ENCODE assay signal across 35 mouse cellular contexts in genomic region chr8:60976818-60977217, GRCm38 (mm10). TPM values are rescaled to one million over a fixed set of nuclear protein-coding genes. Genes with fewer than 3 reads are reported as not detected.
DNase-seq lines count a peak whose midpoint lies in the region; ATAC-seq and TF ChIP-seq lines count a peak whose summit lies in the region.
"Had no signal": no experiment of that assay in that cellular context is flagged by ENCODE, and none has a peak within 500 bp of the region (broad histone marks: within the 10 kb centered on the region; RNA-seq: fewer than 3 reads in every experiment).

No protein-coding gene starts in this region.

- 83% methylated on average over 9 of the region's 9 CpGs for WGBS in midbrain, embryonic 14.5 days
- WGBS in midbrain, embryonic 11.5 days, result 85% methylated on average over 9 of the region's 9 CpGs
- 90% methylated on average over 9 of the region's 9 CpGs for WGBS in liver, embryonic 14.5 days (ENCODE audit: insufficient replicate concordance)

- peak overlapping the region; percentile 38 for H3K4me3 ChIP-seq in erythroblast, embryonic 14.5 days (replicated peaks)
- no peak overlapping the region for H3K4me3 ChIP-seq in midbrain, embryonic 14.5 days (replicated peaks; ENCODE audit: low read depth, low read length)
- no peak overlapping the region for H3K4me3 ChIP-seq in midbrain, embryonic 11.5 days (ENCODE audit: low read depth, low read length)
- H3K4me3 ChIP-seq in liver, embryonic 14.5 days (ENCODE audit: insufficient read depth in 1 of 2, low read depth in 2 of 2, low read length in 2 of 2), result no peak overlapping the region
- H3K4me3 ChIP-seq: embryonic facial prominence, embryonic 13.5 days; forebrain, embryonic 12.5 days; heart, adult 2 months; heart, embryonic 12.5 days; hindbrain, embryonic 10.5 days; hindbrain, embryonic 15.5 days; kidney, embryonic 15.5 days; layer of hippocampus, adult 2 months; limb, embryonic 10.5 days; limb, embryonic 15.5 days; midbrain, embryonic 15.5 days; neural tube, embryonic 15.5 days had no signal

- no peak for TF ChIP-seq EP300 in liver, embryonic 14.5 days (IDR thresholded peaks at IDR 0.05; ENCODE audit: low read depth)

- no peaks in the 10 kb centered on the region for H3K27me3 ChIP-seq in erythroblast, embryonic 14.5 days (ENCODE audit: control insufficient read depth)
- no peaks in the 10 kb centered on the region for H3K27me3 ChIP-seq in midbrain, embryonic 14.5 days (ENCODE audit: control insufficient read depth, insufficient read depth, low read length)
- H3K27me3 ChIP-seq in midbrain, embryonic 11.5 days (ENCODE audit: control insufficient read depth, insufficient read depth, low read length), result no peaks in the 10 kb centered on the region
- H3K27me3 ChIP-seq in liver, embryonic 14.5 days (ENCODE audit: control insufficient read depth, insufficient read depth, low read length), result no peaks in the 10 kb centered on the region
- H3K27me3 ChIP-seq: embryonic facial prominence, embryonic 13.5 days; forebrain, embryonic 12.5 days; heart, embryonic 12.5 days; hindbrain, embryonic 15.5 days; kidney, embryonic 15.5 days; limb, embryonic 15.5 days; midbrain, embryonic 15.5 days; neural tube, embryonic 15.5 days had no signal

- peak; percentile 9 for DNase-seq in midbrain, embryonic 14.5 days
- DNase-seq in midbrain, embryonic 11.5 days (ENCODE audit: low spot score, missing footprints), result no peak
- DNase-seq in liver, embryonic 14.5 days (ENCODE audit: low read depth in 3 of 3, low spot score in 3 of 3), result no peak
- no peak for DNase-seq in urinary bladder, postnatal 4 days (ENCODE audit: low spot score in 2 of 2)
- no peak for DNase-seq in adrenal gland, adult (ENCODE audit: inconsistent age in 2 of 2, low spot score in 1 of 2)
- DNase-seq in layer of hippocampus, postnatal 10 days (ENCODE audit: low spot score in 2 of 2), result no peak
- DNase-seq: adrenal gland, postnatal 14 days; cerebellum, adult 11 months; cerebellum, adult 9-10 months; embryo, embryonic 11 days; forebrain, postnatal 0 days; heart, adult 2 months; heart, postnatal 10 days; kidney, adult 11 months; kidney, postnatal 36 days; layer of hippocampus, postnatal 36 days; lung, postnatal 4 days; spleen, adult 18-20 months; thymus, adult 18-20 months; thymus, postnatal 25 days had no signal

- H3K4me2 ChIP-seq in midbrain, embryonic 14.5 days (ENCODE audit: low read length), result no peak overlapping the region
- H3K4me2 ChIP-seq in midbrain, embryonic 11.5 days, result no peak overlapping the region
- H3K4me2 ChIP-seq in liver, embryonic 14.5 days (ENCODE audit: low read depth), result peak overlapping the region; percentile 69
- H3K4me2 ChIP-seq: embryonic facial prominence, embryonic 13.5 days; forebrain, embryonic 12.5 days; heart, embryonic 12.5 days; hindbrain, embryonic 15.5 days; kidney, embryonic 15.5 days; limb, embryonic 15.5 days; midbrain, embryonic 15.5 days; neural tube, embryonic 15.5 days had no signal

- ATAC-seq in erythroblast, adult 5-6 weeks (replicated peaks; ENCODE audit: low FRiP score, poor library complexity, severe bottlenecking), result no peak
- no peak for ATAC-seq in midbrain, embryonic 14.5 days (ENCODE audit: low FRiP score, low TSS enrichment)
- ATAC-seq in midbrain, embryonic 11.5 days (ENCODE audit: low FRiP score), result no peak
- ATAC-seq in liver, embryonic 14.5 days (ENCODE audit: insufficient read depth), result no peak
- ATAC-seq: forebrain, postnatal 0 days; inflammation-experienced regulatory T-cells, adult 6 months; midbrain, embryonic 15.5 days had no signal

- H3K9ac ChIP-seq in midbrain, embryonic 14.5 days (replicated peaks; ENCODE audit: low read length), result no peak overlapping the region
- H3K9ac ChIP-seq in midbrain, embryonic 11.5 days (ENCODE audit: low read length), result no peak overlapping the region
- no peak overlapping the region; the same call in 1 of the 2 replicates for H3K9ac ChIP-seq in liver, embryonic 14.5 days (replicated peaks)
- H3K9ac ChIP-seq: embryonic facial prominence, embryonic 13.5 days; forebrain, embryonic 12.5 days; forebrain, postnatal 0 days; heart, embryonic 12.5 days; hindbrain, embryonic 15.5 days; kidney, embryonic 15.5 days; limb, embryonic 15.5 days; midbrain, embryonic 15.5 days; neural tube, embryonic 15.5 days had no signal

- H3K4me1 ChIP-seq in erythroblast, embryonic 14.5 days (ENCODE audit: control insufficient read depth), result peaks cover 92% of the 10 kb centered on the region
- peaks cover 4% of the 10 kb centered on the region; the same call in 1 of the 2 replicates for H3K4me1 ChIP-seq in midbrain, embryonic 14.5 days (ENCODE audit: control insufficient read depth, insufficient read depth, low read length)
- H3K4me1 ChIP-seq in midbrain, embryonic 11.5 days (ENCODE audit: control insufficient read depth, insufficient read depth, low read length), result no peaks in the 10 kb centered on the region
- peaks cover 58 to 63% of the 10 kb centered on the region in 2 experiments for H3K4me1 ChIP-seq in liver, embryonic 14.5 days (replicated peaks; ENCODE audit: control insufficient read depth in 2 of 2, insufficient read depth in 2 of 2, low read length in 1 of 2)
- H3K4me1 ChIP-seq: embryonic facial prominence, embryonic 13.5 days; kidney, embryonic 15.5 days; limb, embryonic 15.5 days had no signal

- no peak overlapping the region for H3K27ac ChIP-seq in midbrain, embryonic 14.5 days (replicated peaks; ENCODE audit: low read depth, low read length)
- H3K27ac ChIP-seq in midbrain, embryonic 11.5 days (ENCODE audit: low read depth, low read length), result no peak overlapping the region
- peak overlapping the region; percentile 47 for H3K27ac ChIP-seq in liver, embryonic 14.5 days
- H3K27ac ChIP-seq: embryonic facial prominence, embryonic 13.5 days; forebrain, embryonic 12.5 days; heart, adult 2 months; hindbrain, embryonic 10.5 days; hindbrain, embryonic 15.5 days; kidney, embryonic 15.5 days; layer of hippocampus, adult 2 months; limb, embryonic 10.5 days; limb, embryonic 15.5 days; midbrain, embryonic 15.5 days; neural tube, embryonic 15.5 days; stomach, postnatal 0 days had no signal

- no peak for TF ChIP-seq CTCF in liver, embryonic 14.5 days (IDR thresholded peaks at IDR 0.05; ENCODE audit: low read depth)

- H3K36me3 ChIP-seq in erythroblast, embryonic 14.5 days (ENCODE audit: control insufficient read depth), result peaks cover 49% of the 10 kb centered on the region
- no peaks in the 10 kb centered on the region for H3K36me3 ChIP-seq in midbrain, embryonic 14.5 days (ENCODE audit: control insufficient read depth, insufficient read depth, low read length)
- no peaks in the 10 kb centered on the region for H3K36me3 ChIP-seq in midbrain, embryonic 11.5 days (ENCODE audit: control insufficient read depth, insufficient read depth, low read length)
- no peaks in the 10 kb centered on the region for H3K36me3 ChIP-seq in liver, embryonic 14.5 days (replicated peaks; ENCODE audit: control insufficient read depth, insufficient read depth, low read depth)
- H3K36me3 ChIP-seq: embryonic facial prominence, embryonic 13.5 days; forebrain, embryonic 12.5 days; heart, embryonic 12.5 days; hindbrain, embryonic 10.5 days; hindbrain, embryonic 15.5 days; kidney, embryonic 15.5 days; limb, embryonic 10.5 days; limb, embryonic 15.5 days; midbrain, embryonic 15.5 days; neural tube, embryonic 15.5 days had no signal

- H3K9me3 ChIP-seq in erythroblast, embryonic 14.5 days (ENCODE audit: control insufficient read depth, low read length), result no peaks in the 10 kb centered on the region
- H3K9me3 ChIP-seq in midbrain, embryonic 14.5 days (ENCODE audit: control insufficient read depth, low read length), result no peaks in the 10 kb centered on the region
- H3K9me3 ChIP-seq in midbrain, embryonic 11.5 days (ENCODE audit: control insufficient read depth, low read length), result no peaks in the 10 kb centered on the region
- H3K9me3 ChIP-seq in liver, embryonic 14.5 days (ENCODE audit: control insufficient read depth, low read length), result no peaks in the 10 kb centered on the region
- H3K9me3 ChIP-seq: embryonic facial prominence, embryonic 13.5 days; forebrain, embryonic 12.5 days; heart, embryonic 12.5 days; hindbrain, embryonic 10.5 days; hindbrain, embryonic 15.5 days; kidney, embryonic 15.5 days; limb, embryonic 10.5 days; limb, embryonic 15.5 days; midbrain, embryonic 15.5 days; neural tube, embryonic 15.5 days had no signal

RNA-seq across cellular contexts. Expression of gene Clcn3, which starts 6.3 kb away (rescaled TPM):
- 3.7 and 4.2 TPM in 2 replicates for polyA plus RNA-seq in erythroblast, embryonic 14.5 days (2012)
- 710 and 760 TPM in 2 replicates for total RNA-seq in erythroblast, adult 5-6 weeks (2015; ENCODE audit: low replicate concordance)
- total RNA-seq in erythroblast, adult 5-6 weeks (2017; ENCODE audit: low replicate concordance), result 1,348 and 1,485 TPM in 2 replicates
- polyA plus RNA-seq in midbrain, embryonic 14.5 days (2014; fragmentation: Nextera tagmentation; extraction: Ambion mirVana), result 60.4 and 71.2 TPM in 2 replicates
- polyA plus RNA-seq in midbrain, embryonic 11.5 days (2014; fragmentation: Nextera tagmentation; extraction: Ambion mirVana), result 38.6 and 40.4 TPM in 2 replicates
- 19.2 and 28.1 TPM in 2 replicates for polyA plus RNA-seq in liver, embryonic 14.5 days (2012; rRNA removed)
- 34.6 and 38.2 TPM in 2 replicates for polyA plus RNA-seq in liver, embryonic 14.5 days (2014; fragmentation: Nextera tagmentation; extraction: Ambion mirVana)
- total RNA-seq in layer of hippocampus, postnatal 10 days (2021), result 100 to 1,000 TPM; 149 to 151 TPM

RNA-seq across cellular contexts. Expression of gene Nek1, which starts 16.2 kb away (rescaled TPM):
- 0.06 and 0.07 TPM in 2 replicates for polyA plus RNA-seq in erythroblast, embryonic 14.5 days (2012)
- total RNA-seq in erythroblast, adult 5-6 weeks (2015; ENCODE audit: low replicate concordance), result 8.1 and 11.5 TPM in 2 replicates
- total RNA-seq in erythroblast, adult 5-6 weeks (2017; ENCODE audit: low replicate concordance), result 17.7 and 18.5 TPM in 2 replicates
- polyA plus RNA-seq in midbrain, embryonic 14.5 days (2014; fragmentation: Nextera tagmentation; extraction: Ambion mirVana), result 28.1 and 28.3 TPM in 2 replicates
- 22.9 and 24.9 TPM in 2 replicates for polyA plus RNA-seq in midbrain, embryonic 11.5 days (2014; fragmentation: Nextera tagmentation; extraction: Ambion mirVana)
- 1.5 and 2.6 TPM in 2 replicates for polyA plus RNA-seq in liver, embryonic 14.5 days (2012; rRNA removed)
- 6.7 and 8.5 TPM in 2 replicates for polyA plus RNA-seq in liver, embryonic 14.5 days (2014; fragmentation: Nextera tagmentation; extraction: Ambion mirVana)
- total RNA-seq in layer of hippocampus, postnatal 10 days (2021), result 10 to 100 TPM; 30.0 to 31.4 TPM
